Mouse (Mus musculus) ES-CJ7 (cell line): ENCODE results near the gene Timm13.

Source experiments
- DNase-seq: peaks from one replicate; pipeline ENCODE4 v3.0.0; 2011; ENCODE audit warnings: low read depth, low spot score

Timm13 gene

DNA sequence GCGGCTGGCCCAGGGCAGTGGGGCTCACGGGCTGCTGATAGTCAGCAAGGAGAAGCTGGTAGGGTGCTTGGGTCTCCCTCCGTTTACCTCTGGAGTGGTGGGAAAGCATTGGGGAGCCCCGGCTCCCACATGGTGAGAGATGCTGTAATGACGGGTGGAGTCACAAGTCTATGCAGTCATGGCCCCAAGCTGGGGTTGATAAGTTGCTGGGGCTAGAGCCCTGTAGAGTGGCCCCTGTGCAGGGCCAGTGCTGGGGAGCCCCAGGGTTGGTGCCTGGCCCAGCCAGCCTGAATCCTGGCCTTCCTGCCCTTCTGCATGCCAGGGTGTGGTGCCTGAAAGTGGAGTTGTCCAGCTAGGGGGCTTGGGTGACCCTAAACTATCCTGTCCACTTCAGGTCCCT is 38.5 kb downstream of the Timm13 start:
- no peak for DNase-seq

DNA sequence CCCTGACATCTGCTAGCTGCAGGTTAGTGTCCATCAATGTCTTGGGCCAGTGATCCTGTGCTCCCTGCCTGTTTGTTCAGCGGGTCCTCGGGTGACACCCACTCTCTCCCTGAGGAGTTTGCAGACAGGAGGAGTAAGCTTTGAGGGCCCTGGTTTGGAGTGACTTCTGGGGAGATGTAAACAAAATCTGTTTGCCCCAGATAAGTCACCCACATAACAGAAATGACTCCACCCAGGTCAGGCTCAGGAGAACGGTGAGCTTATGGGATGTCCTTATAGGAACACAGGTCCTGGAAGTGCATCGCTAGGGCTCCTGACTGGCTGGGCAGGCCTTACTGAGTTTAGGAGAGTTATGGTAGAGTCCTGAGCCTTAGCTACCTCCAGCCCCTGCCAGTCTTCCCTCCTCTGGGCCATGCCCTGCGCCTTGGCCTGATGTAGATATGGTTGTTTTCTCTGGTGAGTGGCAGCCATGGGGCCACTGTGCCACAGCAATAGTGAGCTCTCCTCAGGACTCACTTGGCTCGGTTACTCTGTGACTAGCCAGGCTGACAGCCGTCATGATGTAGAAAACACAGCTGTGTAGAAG is 42.3 kb downstream of the Timm13 start:
- no peak for DNase-seq

DNA sequence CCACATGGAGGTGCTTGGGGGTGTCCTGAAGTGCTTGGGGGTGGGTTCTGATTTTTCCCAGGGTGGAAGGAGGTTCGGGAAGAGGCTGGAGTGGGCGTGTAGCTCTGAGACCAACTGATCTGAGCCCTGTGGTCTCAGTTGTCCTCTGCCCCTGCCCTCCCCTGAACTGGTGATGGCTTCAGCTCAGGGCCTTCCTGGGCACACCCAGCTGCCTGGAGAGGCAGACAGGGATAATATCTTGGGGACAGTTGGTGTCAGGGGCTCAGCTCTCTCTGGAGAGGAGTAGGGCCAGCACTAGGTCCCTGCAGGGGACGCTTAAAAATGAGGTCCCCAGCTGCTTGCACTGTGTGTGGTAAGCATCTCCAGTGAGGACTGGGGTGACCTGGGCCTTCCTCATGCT is 42.9 kb downstream of the Timm13 start:
- no peak for DNase-seq

- peak; percentile 29 for DNase-seq
These were observed 43.4 kb downstream of the Timm13 start for GRCm38 (mm10) chr10:80857386-80857785.

DNA sequence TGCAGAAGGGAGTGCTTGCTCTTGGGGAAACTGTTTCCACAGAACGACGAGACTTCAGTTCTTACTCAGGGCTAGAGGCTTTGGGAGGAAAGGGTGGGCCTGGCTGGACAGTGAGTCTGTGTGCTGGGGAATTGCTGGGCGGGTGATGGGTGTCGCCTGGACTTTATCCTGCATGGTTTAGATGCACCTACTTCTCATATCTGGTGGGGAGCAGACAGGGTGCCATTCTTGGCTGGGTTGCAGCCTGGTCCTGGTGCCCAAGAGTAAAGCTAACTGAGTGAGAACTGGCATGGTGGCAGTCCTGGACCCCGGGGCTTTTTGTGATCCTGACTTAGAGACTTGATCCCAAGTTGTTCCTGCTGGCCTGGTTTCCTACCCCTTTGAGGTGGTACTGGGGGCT is 43.9 kb downstream of the Timm13 start:
- no peak for DNase-seq

- DNase-seq: no peak
These were observed 44.5 kb downstream of the Timm13 start for GRCm38 (mm10) chr10:80856267-80856666.

DNA sequence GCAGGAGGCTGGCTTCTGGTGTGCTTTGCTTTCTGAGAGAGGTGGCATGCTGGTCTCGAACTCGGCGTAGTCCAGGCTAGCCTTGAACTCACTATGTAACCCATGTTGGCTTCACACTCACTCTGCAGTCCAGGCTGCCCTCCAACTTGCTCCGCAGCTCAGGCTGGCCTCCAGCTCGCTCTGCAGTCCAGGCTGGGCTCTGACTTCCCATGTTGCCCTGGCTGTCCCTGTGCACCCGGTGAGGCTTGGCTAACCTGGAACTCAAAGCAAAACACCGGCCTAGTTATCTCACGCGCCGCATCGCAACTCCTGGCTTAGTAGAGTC is 45.1 kb downstream of the Timm13 start:
- no peak for DNase-seq

DNA sequence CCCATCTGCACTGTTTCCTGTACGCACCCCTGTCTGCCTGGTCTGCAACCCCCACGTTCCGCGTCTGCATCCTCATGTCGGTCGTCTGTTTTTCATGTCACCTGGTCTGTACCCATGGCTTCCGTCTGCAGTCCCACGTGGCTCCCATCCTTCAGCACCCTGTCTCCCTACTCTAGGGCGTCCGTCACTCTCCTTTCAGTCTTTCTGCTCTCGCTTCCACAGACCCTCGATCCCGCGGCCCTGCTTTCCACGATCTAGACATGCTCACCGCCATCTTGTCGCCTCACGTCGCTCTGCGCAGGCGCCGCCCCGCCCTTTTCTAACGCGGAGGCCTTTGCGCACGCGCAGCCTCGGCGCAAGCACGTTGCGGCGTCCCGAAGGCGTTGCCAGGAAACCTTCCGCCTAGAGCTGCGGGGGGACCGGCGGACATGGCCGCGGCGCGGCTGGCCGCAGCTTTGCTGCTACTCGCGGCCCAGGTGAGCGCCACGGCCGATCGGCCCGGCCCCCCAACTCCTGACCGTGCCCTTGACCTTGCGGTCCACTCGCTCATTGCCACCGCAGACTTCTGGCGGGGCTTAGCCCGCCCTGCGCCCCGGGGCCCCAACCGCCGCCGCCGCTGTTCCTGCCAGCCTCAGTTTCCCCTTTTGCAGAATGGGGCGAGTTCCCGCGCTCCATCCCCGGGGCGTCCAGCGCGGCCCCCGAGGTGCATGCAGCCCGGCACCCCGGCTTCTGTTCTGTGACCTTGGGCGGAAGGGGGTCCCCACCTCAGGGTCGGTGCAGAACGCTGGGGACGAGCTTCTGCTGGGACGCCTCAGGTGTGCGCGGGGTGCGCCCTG is 45.6 kb downstream of the Timm13 start, which contains the start of the genes Lsm7 and Sppl2b:
Lsm7 (minus strand) TSS at position 297 of the 836 bp plus-strand sequence.
Sppl2b (plus strand) TSS at position 363 of the 836 bp plus-strand sequence.
- DNase-seq: peak; percentile 96
